Mouse (Mus musculus) kidney, adult 2 months (tissue): ENCODE data around the gene Sh3gl3.

Source experiments
- CTCF ChIP-seq: fragments of 200-500 bp; conservative IDR thresholded peaks from 2 replicates; pipeline ENCODE4 v1.5.1; 2011; ENCODE audit warnings: low read depth, mild to moderate bottlenecking, control low read depth, low read length, moderate library complexity, mixed read lengths; ENCODE audit not compliant: insufficient read depth, insufficient read length
- POLR2A ChIP-seq: fragments of 200-500 bp; IDR thresholded peaks from one replicate; pipeline ENCODE4 v1.6.1; 2011; ENCODE audit warnings: low read depth, low read length, control low read depth

- TF ChIP-seq CTCF (no peak), POLR2A (no peak)
Observed at GRCm38 (mm10) chr7:82236152-82236898, 62.7 kb downstream of the Sh3gl3 start.
